In the genomic region with DNA sequence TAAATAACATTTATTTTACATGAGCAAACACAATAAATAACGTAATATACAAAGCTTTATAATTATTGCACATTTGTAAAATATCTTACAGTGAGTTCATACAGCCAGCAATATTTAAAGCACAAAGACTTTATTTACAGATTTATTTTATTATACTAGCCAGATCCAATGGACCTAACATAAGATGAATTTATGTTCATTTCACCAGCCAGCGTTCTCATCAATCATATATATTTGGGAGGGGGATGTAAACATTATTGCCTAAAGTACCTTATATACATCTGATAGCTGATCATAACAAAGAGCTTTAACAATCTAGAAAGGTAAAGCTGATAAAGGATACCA, we compare ENCODE assay signal across 22 mouse cellular contexts. TPM values are rescaled to one million over a fixed set of nuclear protein-coding genes. Genes with fewer than 3 reads are reported as not detected.
"Had no signal": no experiment of that assay in that cellular context is flagged by ENCODE, and none has a peak within 500 bp of the region (broad histone marks: within the 10 kb centered on the region; RNA-seq: fewer than 3 reads in every experiment).

No protein-coding gene starts in this region.

- ATAC-seq: liver, postnatal 0 days; lung, postnatal 0 days; midbrain, embryonic 16.5 days had no signal

- H3K27ac ChIP-seq: liver, embryonic 13.5 days; liver, embryonic 15.5 days; lung, embryonic 15.5 days; macrophage; midbrain, embryonic 12.5 days; neural tube, embryonic 12.5 days; stomach, embryonic 15.5 days; stomach, postnatal 0 days had no signal

- H3K9me3 ChIP-seq: liver, embryonic 13.5 days; liver, embryonic 15.5 days; lung, embryonic 15.5 days; midbrain, embryonic 12.5 days; neural tube, embryonic 12.5 days; stomach, embryonic 15.5 days had no signal

- DNase-seq: liver, embryonic 13.5 days; liver, postnatal 0 days; lung, adult 2 months; lung, postnatal 14 days; lung, postnatal 36 days; right cerebral cortex, postnatal 14 days; thymus, adult 2 months; thymus, postnatal 25 days; thymus, postnatal 4 days had no signal

- H3K4me2 ChIP-seq: liver, embryonic 13.5 days; liver, embryonic 15.5 days; lung, embryonic 15.5 days; midbrain, embryonic 12.5 days; neural tube, embryonic 12.5 days; stomach, embryonic 15.5 days had no signal

- H3K36me3 ChIP-seq: liver, embryonic 13.5 days; liver, embryonic 15.5 days; lung, embryonic 15.5 days; midbrain, embryonic 12.5 days; neural tube, embryonic 12.5 days; stomach, embryonic 15.5 days had no signal

- H3K9ac ChIP-seq: liver, embryonic 13.5 days; liver, embryonic 15.5 days; liver, postnatal 0 days; lung, embryonic 15.5 days; midbrain, embryonic 12.5 days; neural tube, embryonic 12.5 days; stomach, embryonic 15.5 days had no signal

- H3K4me3 ChIP-seq: liver, embryonic 13.5 days; liver, embryonic 15.5 days; lung, embryonic 15.5 days; megakaryocyte, embryonic 14.5 days; midbrain, embryonic 12.5 days; neural tube, embryonic 12.5 days; stomach, embryonic 15.5 days had no signal

RNA-seq across cellular contexts. Expression of a gene that starts 6.4 kb away (rescaled TPM):
- polyA plus RNA-seq: liver, embryonic 13.5 days; liver, embryonic 15.5 days; liver, postnatal 0 days; lung, adult 2 months; lung, embryonic 15.5 days; lung, postnatal 0 days; macrophage; spleen, adult 2 months; stomach, embryonic 15.5 days; stomach, postnatal 0 days; thymus, adult 2 months had no signal

RNA-seq across cellular contexts. Expression of a gene that starts 15.1 kb away (rescaled TPM):
- polyA plus RNA-seq: liver, embryonic 13.5 days; liver, embryonic 15.5 days; liver, postnatal 0 days; lung, embryonic 15.5 days; lung, postnatal 0 days; macrophage; midbrain, embryonic 12.5 days; midbrain, embryonic 16.5 days; neural tube, embryonic 14.5 days; spleen, adult 2 months; stomach, embryonic 15.5 days; stomach, postnatal 0 days; testis, adult 2 months had no signal

RNA-seq across cellular contexts. Expression of a gene that starts 21.8 kb away (rescaled TPM):
- polyA plus RNA-seq: liver, embryonic 13.5 days; liver, embryonic 15.5 days; liver, postnatal 0 days; lung, adult 2 months; lung, embryonic 15.5 days; lung, postnatal 0 days; macrophage; midbrain, embryonic 12.5 days; midbrain, embryonic 16.5 days; neural tube, embryonic 14.5 days; spleen, adult 2 months; stomach, postnatal 0 days; testis, adult 2 months; thymus, adult 2 months had no signal

RNA-seq across cellular contexts. Expression of a gene that starts 26.4 kb away (rescaled TPM):
- polyA plus RNA-seq: liver, embryonic 13.5 days; liver, embryonic 15.5 days; liver, postnatal 0 days; lung, adult 2 months; lung, embryonic 15.5 days; lung, postnatal 0 days; macrophage; midbrain, embryonic 12.5 days; midbrain, embryonic 16.5 days; spleen, adult 2 months; stomach, postnatal 0 days; testis, adult 2 months; thymus, adult 2 months had no signal

RNA-seq across cellular contexts. Expression of a gene that starts 38.8 kb away (rescaled TPM):
- polyA plus RNA-seq: liver, embryonic 13.5 days; liver, embryonic 15.5 days; liver, postnatal 0 days; lung, adult 2 months; macrophage; midbrain, embryonic 12.5 days; midbrain, embryonic 16.5 days; spleen, adult 2 months; stomach, postnatal 0 days; thymus, adult 2 months had no signal
